Mouse (Mus musculus) embryonic fibroblast, embryonic 13.5 days (primary cell): ENCODE results near the gene Fmnl2. TPM values are rescaled to one million over a fixed set of nuclear protein-coding genes. Genes with fewer than 3 reads are reported as not detected.

Experiments used
- H3K27ac ChIP-seq: 2 replicates; pipeline ENCODE4 v1.5.1; 2012; ENCODE audit warnings: low read length, control low read depth, inconsistent platforms; ENCODE audit not compliant: insufficient read depth
- H3K4me1 ChIP-seq: 2 replicates; pipeline ENCODE4 v1.6.1; 2011; ENCODE audit warnings: low read length; ENCODE audit not compliant: control insufficient read depth, insufficient read depth
- H3K4me3 ChIP-seq: 2 replicates; pipeline ENCODE4 v1.5.1; 2011; ENCODE audit warnings: mild to moderate bottlenecking, control low read depth, low read length; ENCODE audit not compliant: insufficient read depth
- CTCF ChIP-seq: IDR thresholded peaks from 2 replicates; pipeline ENCODE4 v1.5.1; 2011; ENCODE audit warnings: mild to moderate bottlenecking, control low read depth, low read length, moderate library complexity, borderline replicate concordance; ENCODE audit not compliant: insufficient read depth
- POLR2A ChIP-seq: IDR thresholded peaks from 2 replicates; pipeline ENCODE4 v1.6.1; 2011; ENCODE audit warnings: low read depth, mild to moderate bottlenecking, control low read depth, low read length, moderate library complexity
- polyA plus RNA-seq: library from polyadenylated mRNA; stranded (reverse); fragments of >200 nt; gene quantifications from 2 replicates; pipeline ENCODE4 v1.2.4, GENCODE M21; 2011; ENCODE audit warnings: low read depth; ENCODE audit not compliant: missing spikeins, insufficient read length

Gene Fmnl2
- polyA plus RNA-seq, 1 experiment = 63.0 TPM

- H3K4me1 ChIP-seq = peaks cover 2% of the 10 kb centered on the region; the same call in 1 of the 2 replicates
- TF ChIP-seq POLR2A = no peak
- TF ChIP-seq CTCF = no peak
- no peak overlapping the region for H3K4me3 ChIP-seq
- H3K27ac ChIP-seq = no peak overlapping the region
Observed at GRCm38 (mm10) chr2:53102901-53103300, 245.2 kb downstream of the Fmnl2 start.

DNA sequence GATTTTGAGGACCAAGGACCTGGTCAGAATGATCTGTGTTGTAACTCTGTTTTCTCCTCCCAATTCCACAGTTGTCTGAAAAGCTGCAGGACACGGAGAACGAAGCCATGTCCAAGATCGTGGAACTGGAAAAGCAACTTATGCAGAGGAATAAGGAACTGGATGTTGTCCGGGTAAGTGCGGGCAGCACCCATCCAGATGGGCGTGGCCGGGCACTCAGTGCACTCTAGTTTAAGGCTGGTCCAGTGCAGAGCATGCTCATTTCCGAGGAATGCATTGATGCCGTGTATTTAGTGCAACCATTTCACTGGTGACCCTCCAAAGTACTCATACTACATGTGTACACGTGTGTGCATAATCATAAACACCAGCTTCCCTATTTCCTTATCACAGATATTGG, 247.7 kb downstream of the Fmnl2 start:
- TF ChIP-seq POLR2A (no peak), CTCF (no peak)

GRCm38 (mm10) chr2:53106056-53106455, 248.4 kb downstream of the Fmnl2 start:
- TF ChIP-seq POLR2A (no peak), CTCF (no peak)
- Histone ChIP-seq H3K4me3 (no peak overlapping the region), H3K27ac (no peak overlapping the region), H3K4me1 (peaks cover 2% of the 10 kb centered on the region; the same call in 1 of the 2 replicates)

More for the DNA sequence above, 247.7 kb downstream of the Fmnl2 start:
- Histone ChIP-seq H3K27ac (no peak overlapping the region), H3K4me1 (peaks cover 2% of the 10 kb centered on the region; the same call in 1 of the 2 replicates), H3K4me3 (no peak overlapping the region)

- H3K27ac ChIP-seq = no peak overlapping the region
- H3K4me3 ChIP-seq = no peak overlapping the region
- H3K4me1 ChIP-seq = peaks cover 2% of the 10 kb centered on the region; the same call in 1 of the 2 replicates
- TF ChIP-seq POLR2A (no peak), CTCF (no peak)
Observed at GRCm38 (mm10) chr2:53106472-53106871, 248.8 kb downstream of the Fmnl2 start.

DNA sequence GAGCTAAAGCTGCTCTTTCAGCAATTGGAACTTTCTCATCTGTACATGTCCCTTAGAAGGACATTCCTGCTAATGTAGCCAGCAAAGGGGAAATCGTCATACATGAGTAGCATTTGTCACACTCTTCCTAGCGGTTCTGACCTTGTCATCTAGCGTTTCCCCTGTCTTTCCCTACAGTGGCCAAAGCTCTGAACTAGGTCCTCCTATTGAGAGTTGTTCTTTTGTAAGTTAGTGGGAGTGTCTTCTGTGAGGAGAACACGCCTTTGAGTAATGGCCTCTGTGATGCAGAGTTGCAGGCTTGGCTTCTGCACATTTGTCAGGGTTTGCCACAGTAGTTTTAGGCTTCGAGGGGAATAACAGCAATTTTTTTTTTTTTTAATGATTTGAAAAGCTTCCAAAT, 250.9 kb downstream of the Fmnl2 start:
- no peaks in the 10 kb centered on the region for H3K4me1 ChIP-seq

GRCm38 (mm10) chr2:53121797-53122196, 264.1 kb downstream of the Fmnl2 start:
- no peaks in the 10 kb centered on the region for H3K4me1 ChIP-seq
- no peak for TF ChIP-seq CTCF
- TF ChIP-seq POLR2A = no peak
- H3K27ac ChIP-seq = no peak overlapping the region
- H3K4me3 ChIP-seq = no peak overlapping the region

More for the DNA sequence above, 250.9 kb downstream of the Fmnl2 start:
- H3K27ac ChIP-seq = no peak overlapping the region
- H3K4me3 ChIP-seq = no peak overlapping the region
- TF ChIP-seq CTCF = no peak
- TF ChIP-seq POLR2A = no peak

GRCm38 (mm10) chr2:53125998-53126397, 268.3 kb downstream of the Fmnl2 start:
- Histone ChIP-seq H3K4me1 (no peaks in the 10 kb centered on the region), H3K4me3 (no peak overlapping the region)
- TF ChIP-seq CTCF (peak; percentile 37; the same call in 1 of the 2 replicates), POLR2A (no peak)

GRCm38 (mm10) chr2:53129070-53129469, 271.4 kb downstream of the Fmnl2 start:
- TF ChIP-seq POLR2A = no peak
- no peak for TF ChIP-seq CTCF
- no peak overlapping the region for H3K4me3 ChIP-seq
- H3K27ac ChIP-seq = no peak overlapping the region
- H3K4me1 ChIP-seq = no peaks in the 10 kb centered on the region

More at GRCm38 (mm10) chr2:53125998-53126397, 268.3 kb downstream of the Fmnl2 start:
- H3K27ac ChIP-seq = no peak overlapping the region

DNA sequence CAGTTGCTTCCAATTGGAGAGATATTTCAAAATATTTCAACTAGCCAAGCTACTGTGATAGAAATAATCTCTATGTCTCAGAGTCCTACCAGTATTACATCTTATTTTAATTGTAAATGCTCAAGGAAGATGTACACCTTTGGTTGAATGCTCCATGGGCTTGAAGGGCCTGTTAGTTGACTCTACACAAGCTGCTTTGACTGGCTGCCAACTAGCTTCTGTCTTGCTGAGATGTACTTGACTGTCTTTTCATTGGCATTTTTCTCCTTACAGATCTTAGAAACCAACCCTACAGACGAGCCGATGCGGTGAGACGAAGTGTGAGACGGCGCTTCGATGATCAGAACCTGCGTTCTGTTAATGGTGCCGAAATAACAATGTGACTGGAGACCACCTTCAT, 273.9 kb downstream of the Fmnl2 start:
- TF ChIP-seq POLR2A (no peak), CTCF (no peak)
- Histone ChIP-seq H3K27ac (no peak overlapping the region), H3K4me3 (no peak overlapping the region), H3K4me1 (no peaks in the 10 kb centered on the region)

DNA sequence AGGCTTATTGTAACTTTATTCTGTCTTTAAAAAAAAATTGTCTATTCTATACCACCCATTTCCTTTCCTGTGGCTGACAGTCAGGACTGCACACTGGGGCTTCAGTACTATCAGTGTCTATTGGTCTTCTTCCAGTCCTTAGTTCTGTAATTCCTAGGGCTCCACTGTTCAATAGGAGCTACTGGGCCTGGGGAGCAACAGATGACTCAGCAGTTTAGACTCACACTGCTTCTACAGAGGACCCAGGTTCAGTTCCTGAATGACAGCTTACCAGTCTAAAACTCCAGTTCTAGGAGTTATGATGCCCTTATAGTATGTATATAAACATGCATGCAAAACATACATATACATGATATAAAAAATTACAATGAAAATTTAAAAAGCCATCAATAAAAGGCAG, 289.2 kb downstream of the Fmnl2 start:
- Histone ChIP-seq H3K4me1 (no peaks in the 10 kb centered on the region), H3K27ac (no peak overlapping the region), H3K4me3 (no peak overlapping the region)
- TF ChIP-seq POLR2A (no peak), CTCF (no peak)

DNA sequence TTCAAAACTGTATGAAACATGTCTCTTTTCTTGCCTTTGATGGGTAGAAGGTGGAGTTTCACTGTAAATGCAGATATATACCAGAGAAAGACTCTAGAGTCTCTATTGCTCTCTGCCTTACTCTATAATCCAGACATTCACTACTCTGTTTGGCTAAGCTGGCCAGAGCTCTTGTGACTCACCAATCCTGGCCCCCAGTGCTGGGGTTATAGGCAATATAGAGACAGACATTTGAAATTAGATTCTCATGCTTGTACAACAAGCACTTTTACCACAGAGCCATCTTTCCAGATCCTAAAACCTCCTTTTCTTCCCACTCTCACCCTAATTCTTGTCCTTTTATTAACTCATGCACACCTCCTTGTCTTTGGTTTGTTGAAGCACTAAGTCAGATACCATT, 316.3 kb downstream of the Fmnl2 start:
- H3K27ac ChIP-seq = no peak overlapping the region
- H3K4me3 ChIP-seq = no peak overlapping the region
- no peaks in the 10 kb centered on the region for H3K4me1 ChIP-seq
- TF ChIP-seq CTCF (no peak), POLR2A (no peak)
